Mouse (Mus musculus) MEL (cell line): Measurements from ENCODE around the gene Rpl18. TPM values are rescaled to one million over a fixed set of nuclear protein-coding genes. Genes with fewer than 3 reads are reported as not detected.

Experiments used
- DNase-seq: peaks from one replicate; pipeline ENCODE4 v3.0.0; 2011; ENCODE audit warnings: low read depth, low spot score
- H3K27ac ChIP-seq: 2 replicates; pipeline ENCODE4 v1.5.1; 2012; ENCODE audit warnings: low read depth, mild to moderate bottlenecking, control low read depth, low read length, moderate library complexity; ENCODE audit not compliant: control insufficient read depth
- H3K27me3 ChIP-seq, 2 experiments: fragments of 150-350 bp in 1 of 2; sonication (generic) in 1 of 2; 2 replicates each; pipeline ENCODE4 v1.6.1; 2012; ENCODE audit warnings: low read length in 2 of 2, mild to moderate bottlenecking in 2 of 2, improper control_type of control experiment in 1 of 2, moderate library complexity in 1 of 2; ENCODE audit not compliant: insufficient read depth in 2 of 2, control insufficient read depth in 1 of 2
- H3K36me3 ChIP-seq, 2 experiments: 2 replicates each; pipeline ENCODE4 v1.6.1; 2012 to 2014; ENCODE audit warnings: low read length in 2 of 2, improper control_type of control experiment in 1 of 2, inconsistent platforms in 1 of 2, mild to moderate bottlenecking in 1 of 2; ENCODE audit not compliant: insufficient read depth in 2 of 2, control insufficient read depth in 1 of 2
- H3K4me1 ChIP-seq, 2 experiments: fragments of 150-350 bp in 1 of 2; sonication (generic) in 1 of 2; 2 replicates each; pipeline ENCODE4 v1.6.1; 2012; ENCODE audit warnings: low read length in 2 of 2, improper control_type of control experiment in 1 of 2, mild to moderate bottlenecking in 1 of 2; ENCODE audit not compliant: insufficient read depth in 2 of 2, control insufficient read depth in 1 of 2
- H3K4me3 ChIP-seq, 2 experiments: fragments of 150-350 bp in 1 of 2; sonication (generic) in 1 of 2; 2 replicates each; pipeline ENCODE4 v1.5.1; 2012; ENCODE audit warnings: low read depth in 2 of 2, low read length in 2 of 2, mild to moderate bottlenecking in 2 of 2, moderate library complexity in 2 of 2, control low read depth in 1 of 2, improper control_type of control experiment in 1 of 2; ENCODE audit not compliant: control insufficient read depth in 1 of 2, insufficient read depth in 1 of 2
- H3K79me2 ChIP-seq: 2 replicates; pipeline ENCODE4 v1.6.1; 2012; ENCODE audit warnings: mild to moderate bottlenecking, low read length, moderate library complexity; ENCODE audit not compliant: control insufficient read depth, poor library complexity, insufficient read depth
- H3K9ac ChIP-seq: 2 replicates; pipeline ENCODE4 v1.6.1; 2012; ENCODE audit warnings: low read depth, mild to moderate bottlenecking, control low read depth, low read length, moderate library complexity; ENCODE audit not compliant: control insufficient read depth, poor library complexity, severe bottlenecking
- H3K9me3 ChIP-seq: fragments of 150-350 bp; sonication (generic); replicated peaks from 2 replicates; pipeline ENCODE4 v1.6.1; 2012; ENCODE audit warnings: mild to moderate bottlenecking, low read length, improper control_type of control experiment, moderate library complexity; ENCODE audit not compliant: insufficient read depth
- CHD2 ChIP-seq: IDR thresholded peaks from 2 replicates; pipeline ENCODE4 v1.6.1; 2011; ENCODE audit warnings: low read length, improper control_type of control experiment
- CTCF ChIP-seq, 3 experiments: IDR thresholded peaks in 2 of 3; conservative IDR thresholded peaks in 1 of 3; 2 replicates each; pipeline ENCODE4 v1.5.1; 2011 to 2012; ENCODE audit warnings: low read length in 3 of 3, low read depth in 2 of 3, mild to moderate bottlenecking in 2 of 3, improper control_type of control experiment in 1 of 3, inconsistent platforms in 1 of 3, mixed read lengths in 1 of 3, moderate library complexity in 1 of 3; ENCODE audit not compliant: control insufficient read depth in 1 of 3, insufficient read depth in 1 of 3, poor library complexity in 1 of 3, severe bottlenecking in 1 of 3
- E2F4 ChIP-seq: IDR thresholded peaks from 2 replicates; pipeline ENCODE4 v1.6.1; 2011; ENCODE audit warnings: low read depth, low read length, improper control_type of control experiment, borderline replicate concordance
- ETS1 ChIP-seq: IDR thresholded peaks from 2 replicates; pipeline ENCODE4 v1.6.1; 2012; ENCODE audit warnings: low read depth, mild to moderate bottlenecking, inconsistent platforms, low read length, improper control_type of control experiment, moderate library complexity
- GABPA ChIP-seq: IDR thresholded peaks from 2 replicates; pipeline ENCODE4 v1.6.1; 2012; ENCODE audit warnings: low read depth, mild to moderate bottlenecking, inconsistent platforms, low read length, improper control_type of control experiment, moderate library complexity
- GATA1 ChIP-seq: IDR thresholded peaks from 2 replicates; pipeline ENCODE4 v1.6.1; 2011; ENCODE audit warnings: low read depth, low read length, improper control_type of control experiment
- KAT2A ChIP-seq: conservative IDR thresholded peaks from 2 replicates; pipeline ENCODE4 v1.6.1; 2012; ENCODE audit warnings: low read depth, low read length, improper control_type of control experiment, inconsistent platforms
- MAX ChIP-seq: IDR thresholded peaks from 2 replicates; pipeline ENCODE4 v1.6.1; 2011; ENCODE audit warnings: low read length, improper control_type of control experiment
- MEF2A ChIP-seq: IDR thresholded peaks from 2 replicates; pipeline ENCODE4 v1.6.1; 2014; ENCODE audit warnings: low read depth, mild to moderate bottlenecking, inconsistent platforms, low read length, improper control_type of control experiment; ENCODE audit not compliant: poor library complexity, insufficient replicate concordance, severe bottlenecking; ENCODE audit errors: extremely low read depth
- MXI1 ChIP-seq: IDR thresholded peaks from 2 replicates; pipeline ENCODE4 v1.6.1; 2011; ENCODE audit warnings: mild to moderate bottlenecking, low read depth, low read length, improper control_type of control experiment
- MYB ChIP-seq: IDR thresholded peaks from 2 replicates; pipeline ENCODE4 v1.6.1; 2011; ENCODE audit warnings: mild to moderate bottlenecking, low read depth, low read length, improper control_type of control experiment
- MYC ChIP-seq: IDR thresholded peaks from 2 replicates; pipeline ENCODE4 v1.6.1; 2011; ENCODE audit warnings: low read depth, mild to moderate bottlenecking, low read length, improper control_type of control experiment, moderate library complexity
- RAD21 ChIP-seq: IDR thresholded peaks from 2 replicates; pipeline ENCODE4 v1.6.1; 2011; ENCODE audit warnings: mild to moderate bottlenecking, low read depth, low read length, improper control_type of control experiment
- RCOR1 ChIP-seq: IDR thresholded peaks from 2 replicates; pipeline ENCODE4 v1.6.1; 2012; ENCODE audit warnings: low read depth, mild to moderate bottlenecking, inconsistent platforms, low read length, improper control_type of control experiment
- TCF12 ChIP-seq: IDR thresholded peaks from 2 replicates; pipeline ENCODE4 v1.6.1; 2014; ENCODE audit warnings: low read depth, mild to moderate bottlenecking, inconsistent platforms, low read length, improper control_type of control experiment, moderate library complexity
- USF1 ChIP-seq: IDR thresholded peaks from 2 replicates; pipeline ENCODE4 v1.6.1; 2014; ENCODE audit warnings: low read depth, mild to moderate bottlenecking, inconsistent platforms, low read length, improper control_type of control experiment, moderate library complexity
- USF2 ChIP-seq, 2 experiments: IDR thresholded peaks; 2 replicates each; pipeline ENCODE4 v1.6.1; 2011 to 2012; ENCODE audit warnings: improper control_type of control experiment in 2 of 2, low read length in 2 of 2, borderline replicate concordance in 1 of 2, inconsistent platforms in 1 of 2, low read depth in 1 of 2, mild to moderate bottlenecking in 1 of 2; ENCODE audit not compliant: insufficient read depth in 1 of 2
- ZC3H11A ChIP-seq: IDR thresholded peaks from 2 replicates; pipeline ENCODE4 v1.6.1; 2012; ENCODE audit warnings: low read depth, mild to moderate bottlenecking, inconsistent platforms, low read length, improper control_type of control experiment
- ZMIZ1 ChIP-seq: IDR thresholded peaks from 2 replicates; pipeline ENCODE4 v1.6.1; 2012; ENCODE audit warnings: low read depth, mild to moderate bottlenecking, inconsistent platforms, low read length, improper control_type of control experiment, moderate library complexity
- polyA plus RNA-seq, 2 experiments: library from polyadenylated mRNA; stranded (reverse) in 1 of 2; unstranded in 1 of 2; fragments of >175 nt in 1 of 2; fragments of >200 nt in 1 of 2; gene quantifications; 2 replicates each; pipeline versions ENCODE4 v1.2.1 to v1.2.4; 2012; ENCODE audit warnings: low replicate concordance in 2 of 2, low read depth in 1 of 2; ENCODE audit not compliant: insufficient read length in 2 of 2, insufficient read depth in 1 of 2, missing spikeins in 1 of 2
- total RNA-seq: library from RNA; depleted of rRNA; stranded (reverse); fragments of 300-350 nt; gene quantifications from 2 replicates; pipeline ENCODE4 v1.2.3, GENCODE M21; 2012

The Rpl18 gene
- total and polyA plus RNA-seq, 3 experiments, result 3,544 to 3,724 TPM; not detected in 1

DNA sequence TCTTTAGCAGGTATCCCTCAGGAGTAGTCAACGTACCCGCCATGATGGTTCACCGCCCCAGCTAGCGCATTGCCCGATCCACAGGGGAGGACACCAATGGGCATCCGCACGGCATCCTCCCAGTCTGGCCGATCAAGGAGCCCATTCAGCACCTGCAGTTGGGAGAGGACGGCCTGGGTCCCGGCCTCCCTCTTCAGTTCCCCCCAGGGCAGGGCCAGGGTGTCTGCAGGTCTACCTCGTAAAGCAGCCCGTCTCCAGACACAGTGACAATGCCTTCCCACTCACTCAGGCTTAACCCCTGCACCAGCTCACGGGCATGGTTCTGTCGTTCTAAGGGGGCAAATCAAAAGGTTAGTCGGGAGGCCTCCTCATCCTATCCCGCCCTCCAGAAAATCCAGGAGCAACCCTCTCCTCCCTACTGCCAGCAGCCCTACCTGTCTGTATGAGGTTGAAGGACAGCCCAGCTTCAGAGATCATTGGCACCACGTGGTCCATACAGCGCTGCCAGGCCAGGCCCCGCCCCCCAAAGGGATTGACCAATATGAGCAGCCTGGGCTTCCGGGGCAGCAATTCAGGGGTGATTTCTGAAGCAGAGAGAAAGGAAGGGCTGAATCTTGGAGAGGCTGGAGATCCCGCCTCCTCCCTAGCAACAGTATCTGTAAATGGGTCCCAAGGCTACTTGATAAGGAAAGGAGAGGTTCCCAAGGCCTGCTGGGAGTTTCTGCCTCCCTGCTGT is 3.1 kb upstream of the Rpl18 start:
- Histone ChIP-seq H3K9me3 (no peaks in the 10 kb centered on the region), H3K27ac (no peak overlapping the region), H3K27me3 (no peaks in the 10 kb centered on the region), H3K9ac (no peak overlapping the region), H3K4me3 (no peak overlapping the region), H3K79me2 (peaks cover 23% of the 10 kb centered on the region), H3K4me1 (peaks cover 0 to 17% of the 10 kb centered on the region in 2 experiments; a peak in 2 of 4 replicates), H3K36me3 (peaks cover 0 to 5% of the 10 kb centered on the region in 2 experiments; a peak in 2 of 4 replicates)
- no peak for DNase-seq
- TF ChIP-seq CTCF (IDR thresholded peaks at IDR 0.05 in 2 of 3, conservative IDR thresholded peaks at IDR 0.05 in 1 of 3; ENCODE audit: control insufficient read depth in 1 of 3, insufficient read depth in 1 of 3, low read depth in 2 of 3, low read length in 3 of 3, poor library complexity in 1 of 3, severe bottlenecking in 1 of 3) (no peak), RAD21 (no peak), ZC3H11A (no peak), MYB (no peak), RCOR1 (no peak), MEF2A (no peak), KAT2A (no peak), ZMIZ1 (no peak), E2F4 (no peak), ETS1 (no peak), CHD2 (no peak), MXI1 (no peak), GABPA (no peak), GATA1 (no peak), USF2 (IDR thresholded peaks at IDR 0.05; ENCODE audit: borderline replicate concordance in 1 of 2, insufficient read depth in 1 of 2, low read depth in 1 of 2, low read length in 2 of 2) (no peak), MAX (no peak)

- H3K36me3 ChIP-seq, result peaks cover 0 to 4% of the 10 kb centered on the region in 2 experiments; a peak in 2 of 4 replicates
- H3K4me1 ChIP-seq, result peaks cover 0 to 11% of the 10 kb centered on the region in 2 experiments; a peak in 1 of 4 replicates
- no peak overlapping the region for H3K9ac ChIP-seq
Measured at GRCm38 (mm10) chr7:45713396-45713795, 1.9 kb upstream of the Rpl18 start.

More at GRCm38 (mm10) chr7:45713396-45713795, 1.9 kb upstream of the Rpl18 start:
- no peak overlapping the region for H3K4me3 ChIP-seq
- no peak for DNase-seq
- peaks cover 31% of the 10 kb centered on the region for H3K79me2 ChIP-seq
- no peaks in the 10 kb centered on the region for H3K9me3 ChIP-seq
- H3K27ac ChIP-seq, result no peak overlapping the region
- H3K27me3 ChIP-seq, result no peaks in the 10 kb centered on the region
- TF ChIP-seq MYB (no peak), CHD2 (no peak), GABPA (no peak), USF1 (no peak), MYC (no peak), ETS1 (no peak), TCF12 (no peak)
